Mouse (Mus musculus) megakaryocyte, embryonic 14.5 days (primary cell): ENCODE data around the gene Mzt1.

Experiments used
- FLI1 ChIP-seq: IDR thresholded peaks from 2 replicates; pipeline ENCODE4 v1.6.1; 2012; ENCODE audit warnings: low read length, inconsistent platforms, mixed read lengths
- GATA1 ChIP-seq: IDR thresholded peaks from 3 replicates; pipeline ENCODE4 v1.6.1; 2012; ENCODE audit warnings: mixed read lengths, low read length, inconsistent platforms, borderline replicate concordance

GRCm38 (mm10) chr14:99036039-99036438 is 9.9 kb downstream of the Mzt1 start:
- no peak for TF ChIP-seq GATA1
- TF ChIP-seq FLI1 = no peak
